Mouse (Mus musculus): ENCODE measurements around the gene Ugt1a1. TPM values are rescaled to one million over a fixed set of nuclear protein-coding genes. Genes with fewer than 3 reads are reported as not detected.

Ugt1a1 gene
- total and polyA plus RNA-seq, 2 experiments, result 574 to 719 TPM

DNA sequence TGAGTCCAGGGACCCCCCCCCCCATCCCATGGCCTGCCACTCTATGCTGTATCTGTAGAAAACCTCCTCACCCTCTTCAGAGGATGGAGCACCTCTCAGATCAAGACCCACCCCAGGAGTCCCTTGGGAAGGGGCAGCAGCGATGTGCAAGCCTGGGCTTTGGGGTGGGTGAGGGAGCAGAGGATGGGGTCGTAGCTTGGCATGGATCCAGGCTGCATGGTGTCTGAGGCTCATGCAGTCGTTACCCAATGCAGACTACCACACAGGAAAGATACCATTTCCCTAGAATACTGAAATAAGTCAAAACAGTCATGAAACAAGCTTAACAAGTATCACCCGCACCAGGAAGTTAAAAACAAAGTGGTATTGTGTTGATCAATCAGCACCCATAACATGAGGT is 36.9 kb downstream of the Ugt1a1 start:
- H3K36me3 ChIP-seq (ENCODE audit: control insufficient read depth, insufficient read depth, low read length), result no peaks in the 10 kb centered on the region
- DNase-seq (ENCODE audit: extremely low read depth, low read depth, low spot score), result no peak
- no peak for TF ChIP-seq POLR2A (IDR thresholded peaks at IDR 0.05; ENCODE audit: extremely low read depth, insufficient read depth, low read length)
- no peak for TF ChIP-seq CTCF (IDR thresholded peaks at IDR 0.05; ENCODE audit: low read depth, low read length)
- no peaks in the 10 kb centered on the region for H3K79me2 ChIP-seq (ENCODE audit: control insufficient read depth, insufficient read depth, low read length)
- H3K9ac ChIP-seq (ENCODE audit: low read depth, low read length), result no peak overlapping the region
- WGBS, result 70% methylated on average over 4 of the region's 4 CpGs
- no peak overlapping the region for H3K27ac ChIP-seq (replicated peaks; ENCODE audit: insufficient read depth, low read depth, low read length)
- peaks cover 11% of the 10 kb centered on the region for H3K4me1 ChIP-seq (ENCODE audit: control insufficient read depth, insufficient read depth, low read length)
- H3K27me3 ChIP-seq (ENCODE audit: control insufficient read depth, insufficient read depth, low read length), result no peaks in the 10 kb centered on the region
- no peak overlapping the region for H3K4me3 ChIP-seq (ENCODE audit: insufficient read depth, low read depth, low read length)

GRCm38 (mm10) chr1:88249596-88249995 is 37.8 kb downstream of the Ugt1a1 start:
- 81% methylated on average over 7 of the region's 7 CpGs for WGBS
- peaks cover 11% of the 10 kb centered on the region for H3K4me1 ChIP-seq (ENCODE audit: control insufficient read depth, insufficient read depth, low read length)
- H3K9ac ChIP-seq (ENCODE audit: low read depth, low read length), result no peak overlapping the region
- TF ChIP-seq CTCF (IDR thresholded peaks at IDR 0.05; ENCODE audit: low read depth, low read length), result no peak
- no peak for TF ChIP-seq POLR2A (IDR thresholded peaks at IDR 0.05; ENCODE audit: extremely low read depth, insufficient read depth, low read length)
- no peaks in the 10 kb centered on the region for H3K79me2 ChIP-seq (ENCODE audit: control insufficient read depth, insufficient read depth, low read length)
- no peak overlapping the region for H3K27ac ChIP-seq (replicated peaks; ENCODE audit: insufficient read depth, low read depth, low read length)
- no peaks in the 10 kb centered on the region for H3K36me3 ChIP-seq (ENCODE audit: control insufficient read depth, insufficient read depth, low read length)
- no peaks in the 10 kb centered on the region for H3K27me3 ChIP-seq (ENCODE audit: control insufficient read depth, insufficient read depth, low read length)
- DNase-seq (ENCODE audit: extremely low read depth, low read depth, low spot score), result no peak
- no peak overlapping the region for H3K4me3 ChIP-seq (ENCODE audit: insufficient read depth, low read depth, low read length)

DNA sequence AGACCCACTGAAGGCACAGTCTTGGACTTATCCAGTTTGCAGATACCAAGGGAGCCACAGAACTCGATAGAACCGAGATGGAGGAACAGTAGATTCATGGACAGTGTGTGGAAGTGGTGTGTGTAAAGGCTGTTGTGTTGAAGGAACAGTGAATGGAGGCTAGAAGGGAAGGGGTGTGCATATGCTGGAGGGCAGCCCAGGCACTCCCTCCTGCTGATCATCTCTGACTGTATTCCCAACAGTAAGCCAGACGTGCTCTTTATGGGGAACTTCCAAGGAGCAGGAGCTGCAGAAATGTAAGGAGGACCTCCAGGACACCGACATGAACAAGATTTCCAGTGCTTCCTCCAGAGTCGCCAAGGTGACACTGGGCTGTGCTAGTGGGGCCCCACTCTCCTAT is 38.3 kb downstream of the Ugt1a1 start:
- DNase-seq (ENCODE audit: extremely low read depth, low read depth, low spot score), result no peak
- no peak overlapping the region for H3K9ac ChIP-seq (ENCODE audit: low read depth, low read length)
- H3K4me1 ChIP-seq (ENCODE audit: control insufficient read depth, insufficient read depth, low read length), result peaks cover 11% of the 10 kb centered on the region
- 85% methylated on average over 5 of the region's 5 CpGs for WGBS
- no peak overlapping the region for H3K27ac ChIP-seq (replicated peaks; ENCODE audit: insufficient read depth, low read depth, low read length)
- H3K4me3 ChIP-seq (ENCODE audit: insufficient read depth, low read depth, low read length), result no peak overlapping the region
- no peaks in the 10 kb centered on the region for H3K79me2 ChIP-seq (ENCODE audit: control insufficient read depth, insufficient read depth, low read length)
- TF ChIP-seq CTCF (IDR thresholded peaks at IDR 0.05; ENCODE audit: low read depth, low read length) (no peak), POLR2A (IDR thresholded peaks at IDR 0.05; ENCODE audit: extremely low read depth, insufficient read depth, low read length) (no peak)
- no peaks in the 10 kb centered on the region for H3K27me3 ChIP-seq (ENCODE audit: control insufficient read depth, insufficient read depth, low read length)
- no peaks in the 10 kb centered on the region for H3K36me3 ChIP-seq (ENCODE audit: control insufficient read depth, insufficient read depth, low read length)

DNA sequence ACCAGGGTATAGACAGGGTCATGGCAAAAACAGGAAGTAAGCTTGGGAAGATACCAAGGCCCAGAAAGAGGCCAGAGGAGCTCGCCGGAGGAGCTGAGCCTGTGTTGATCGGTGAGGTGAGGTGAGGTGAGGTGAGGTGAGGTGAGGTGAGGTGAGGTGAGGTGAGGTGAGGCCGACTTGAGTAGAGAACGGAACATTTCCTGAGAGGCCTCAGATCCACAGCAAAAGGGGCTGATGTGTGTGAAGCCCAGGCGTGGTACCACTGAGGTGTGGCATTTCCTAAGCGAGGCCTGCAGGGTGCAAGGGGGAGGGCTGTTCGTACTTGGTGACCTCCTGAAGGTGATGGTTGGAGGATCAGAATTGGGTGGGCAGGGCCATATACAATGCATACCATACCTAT is 41.3 kb downstream of the Ugt1a1 start:
- no peak for TF ChIP-seq POLR2A (IDR thresholded peaks at IDR 0.05; ENCODE audit: extremely low read depth, insufficient read depth, low read length)
- TF ChIP-seq CTCF (IDR thresholded peaks at IDR 0.05; ENCODE audit: low read depth, low read length), result no peak
- Histone ChIP-seq H3K27ac (replicated peaks; ENCODE audit: insufficient read depth, low read depth, low read length) (peak overlapping the region; percentile 0), H3K4me1 (ENCODE audit: control insufficient read depth, insufficient read depth, low read length) (peaks cover 11% of the 10 kb centered on the region), H3K9ac (ENCODE audit: low read depth, low read length) (no peak overlapping the region), H3K27me3 (ENCODE audit: control insufficient read depth, insufficient read depth, low read length) (no peaks in the 10 kb centered on the region), H3K79me2 (ENCODE audit: control insufficient read depth, insufficient read depth, low read length) (no peaks in the 10 kb centered on the region), H3K36me3 (ENCODE audit: control insufficient read depth, insufficient read depth, low read length) (no peaks in the 10 kb centered on the region), H3K4me3 (ENCODE audit: insufficient read depth, low read depth, low read length) (no peak overlapping the region)
- WGBS, result 44% methylated on average over 8 of the region's 8 CpGs
- peak; percentile 62 for DNase-seq (ENCODE audit: extremely low read depth, low read depth, low spot score)

DNA sequence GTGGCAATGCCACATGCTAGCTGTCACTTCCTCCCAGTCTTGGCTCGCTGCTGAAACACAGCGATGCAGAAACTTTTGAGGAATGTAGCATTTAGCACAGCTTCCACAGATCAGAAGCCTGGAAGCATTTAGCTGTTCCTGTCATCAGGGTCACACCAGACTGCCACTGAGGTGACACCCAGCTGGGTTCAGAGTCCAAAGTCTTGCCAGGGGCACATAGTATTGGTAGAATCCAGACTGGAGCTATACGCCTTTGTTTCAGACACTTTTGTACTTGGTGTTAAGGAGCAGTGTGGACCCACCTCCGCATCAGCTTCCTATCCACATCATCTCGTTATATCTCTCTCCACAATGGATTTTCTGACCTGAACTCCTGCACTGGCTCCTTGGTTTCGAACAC is 41.8 kb downstream of the Ugt1a1 start:
- 44% methylated on average over 6 of the region's 6 CpGs for WGBS
- TF ChIP-seq POLR2A (IDR thresholded peaks at IDR 0.05; ENCODE audit: extremely low read depth, insufficient read depth, low read length) (no peak), CTCF (IDR thresholded peaks at IDR 0.05; ENCODE audit: low read depth, low read length) (no peak)
- Histone ChIP-seq H3K27ac (replicated peaks; ENCODE audit: insufficient read depth, low read depth, low read length) (peak overlapping the region; percentile 2; the same call in 1 of the 2 replicates), H3K79me2 (ENCODE audit: control insufficient read depth, insufficient read depth, low read length) (no peaks in the 10 kb centered on the region), H3K9ac (ENCODE audit: low read depth, low read length) (no peak overlapping the region), H3K27me3 (ENCODE audit: control insufficient read depth, insufficient read depth, low read length) (no peaks in the 10 kb centered on the region), H3K4me1 (ENCODE audit: control insufficient read depth, insufficient read depth, low read length) (peaks cover 11% of the 10 kb centered on the region), H3K4me3 (ENCODE audit: insufficient read depth, low read depth, low read length) (no peak overlapping the region), H3K36me3 (ENCODE audit: control insufficient read depth, insufficient read depth, low read length) (no peaks in the 10 kb centered on the region)
- peak; percentile 98 for DNase-seq (ENCODE audit: extremely low read depth, low read depth, low spot score)

GRCm38 (mm10) chr1:88254793-88255465 is 43.2 kb downstream of the Ugt1a1 start:
- Histone ChIP-seq H3K27me3 (ENCODE audit: control insufficient read depth, insufficient read depth, low read length) (no peaks in the 10 kb centered on the region), H3K36me3 (ENCODE audit: control insufficient read depth, insufficient read depth, low read length) (no peaks in the 10 kb centered on the region), H3K4me1 (ENCODE audit: control insufficient read depth, insufficient read depth, low read length) (peaks cover 21% of the 10 kb centered on the region), H3K4me3 (ENCODE audit: insufficient read depth, low read depth, low read length) (no peak overlapping the region), H3K27ac (replicated peaks; ENCODE audit: insufficient read depth, low read depth, low read length) (no peak overlapping the region), H3K9ac (ENCODE audit: low read depth, low read length) (no peak overlapping the region), H3K79me2 (ENCODE audit: control insufficient read depth, insufficient read depth, low read length) (no peaks in the 10 kb centered on the region)
- TF ChIP-seq POLR2A (IDR thresholded peaks at IDR 0.05; ENCODE audit: extremely low read depth, insufficient read depth, low read length), result no peak
- no peak for TF ChIP-seq CTCF (IDR thresholded peaks at IDR 0.05; ENCODE audit: low read depth, low read length)
- WGBS, result 87% methylated on average over 12 of the region's 12 CpGs
- no peak for DNase-seq (ENCODE audit: extremely low read depth, low read depth, low spot score)

Measured in liver, adult 2 months (tissue).